8 mouse cellular contexts compared by ENCODE assay signal in the genomic region with DNA sequence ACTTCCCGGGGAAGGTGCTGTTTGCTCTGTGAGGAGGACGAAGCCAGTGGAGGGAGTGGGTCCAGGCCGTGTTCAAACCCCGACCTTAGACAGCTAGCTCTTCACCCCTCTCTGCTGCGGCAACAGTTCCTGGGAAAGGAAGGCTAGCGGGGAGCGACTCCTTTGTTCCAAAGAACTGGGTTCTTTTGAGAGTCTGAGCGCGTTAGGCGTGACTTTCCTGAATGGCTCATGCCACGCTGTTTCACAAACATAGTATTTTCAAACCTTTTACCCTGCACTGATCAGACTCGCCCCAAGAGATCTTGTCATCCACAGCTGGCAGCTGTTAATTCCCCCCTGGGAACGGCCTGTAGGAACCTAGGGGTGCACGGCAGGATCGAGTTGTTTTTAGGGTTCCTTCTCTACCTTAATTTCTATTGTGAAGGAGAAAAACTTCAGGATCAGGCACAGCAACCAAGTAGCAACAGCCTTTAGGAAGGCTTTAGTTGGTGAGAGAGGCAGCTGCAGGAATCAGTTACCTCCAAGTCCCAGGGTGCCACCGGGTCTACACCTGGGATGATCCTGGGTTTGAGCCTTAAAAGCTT. TPM values are rescaled to one million over a fixed set of nuclear protein-coding genes. Genes with fewer than 3 reads are reported as not detected.
DNase-seq lines count a peak whose midpoint lies in the region; ATAC-seq lines count a peak whose summit lies in the region.

No protein-coding gene starts in this region.

- 4% methylated on average over 16 of the region's 16 CpGs for WGBS in lung, embryonic 15.5 days
- WGBS in embryonic facial prominence, embryonic 10.5 days: under 1% methylated on average over 16 of the region's 16 CpGs
- 4% methylated on average over 16 of the region's 16 CpGs for WGBS in liver, embryonic 16.5 days (ENCODE audit: insufficient replicate concordance)

- peak overlapping the region; percentile 84 for H3K4me2 ChIP-seq in lung, embryonic 15.5 days
- peak overlapping the region; percentile 83 for H3K4me2 ChIP-seq in liver, embryonic 16.5 days (ENCODE audit: low read depth, low read length)

- intact Hi-C loops in left cerebral cortex, postnatal 4 days (cut with DNase I): no loop called here

- DNase-seq in lung, postnatal 14 days: no peak
- DNase-seq in embryonic facial prominence, embryonic 10.5 days (ENCODE audit: low spot score): no peak
- peak; percentile 23 for DNase-seq in heart, postnatal 4 days
- no peak for DNase-seq in B cell, adult 2 months
- DNase-seq in left cerebral cortex, postnatal 4 days: no peak
- DNase-seq in ovary, postnatal 14 days (ENCODE audit: low spot score): no peak

- H3K27ac ChIP-seq in lung, embryonic 15.5 days: peak overlapping the region; percentile 99
- peak overlapping the region; percentile 92 for H3K27ac ChIP-seq in embryonic facial prominence, embryonic 10.5 days (replicated peaks)
- peak overlapping the region; percentile 98 for H3K27ac ChIP-seq in liver, embryonic 16.5 days (ENCODE audit: low read length)

- H3K9ac ChIP-seq in lung, embryonic 15.5 days: peak overlapping the region; percentile 89
- H3K9ac ChIP-seq in liver, embryonic 16.5 days (ENCODE audit: low read depth, low read length): peak overlapping the region; percentile 98

- H3K4me1 ChIP-seq in lung, embryonic 15.5 days: peaks cover 13% of the 10 kb centered on the region; the same call in 1 of the 2 replicates
- H3K4me1 ChIP-seq in embryonic facial prominence, embryonic 10.5 days: peaks cover 30% of the 10 kb centered on the region
- H3K4me1 ChIP-seq in liver, embryonic 16.5 days (ENCODE audit: control insufficient read depth, low read depth, low read length): peaks cover 37% of the 10 kb centered on the region

- no peaks in the 10 kb centered on the region for H3K9me3 ChIP-seq in lung, embryonic 15.5 days
- H3K9me3 ChIP-seq in embryonic facial prominence, embryonic 10.5 days: no peaks in the 10 kb centered on the region
- H3K9me3 ChIP-seq in liver, embryonic 16.5 days (replicated peaks; ENCODE audit: control insufficient read depth, low read length): no peaks in the 10 kb centered on the region

- H3K27me3 ChIP-seq in lung, embryonic 15.5 days: no peaks in the 10 kb centered on the region
- peaks cover 30% of the 10 kb centered on the region for H3K27me3 ChIP-seq in embryonic facial prominence, embryonic 10.5 days (replicated peaks; ENCODE audit: low read depth, poor library complexity, severe bottlenecking)
- H3K27me3 ChIP-seq in liver, embryonic 16.5 days (ENCODE audit: control insufficient read depth, insufficient read depth, low read depth, low read length): no peaks in the 10 kb centered on the region

- H3K4me3 ChIP-seq in lung, embryonic 15.5 days: peak overlapping the region; percentile 78
- peak overlapping the region; percentile 90 for H3K4me3 ChIP-seq in embryonic facial prominence, embryonic 10.5 days
- peak overlapping the region; percentile 97 for H3K4me3 ChIP-seq in liver, embryonic 16.5 days (ENCODE audit: low read depth, low read length)

- peak; percentile 17; the same call in 1 of the 2 replicates for ATAC-seq in lung, embryonic 15.5 days (ENCODE audit: borderline replicate concordance, extremely low read depth, low FRiP score, low TSS enrichment)
- no peak for ATAC-seq in liver, embryonic 16.5 days (ENCODE audit: low read depth)

- peaks cover 5% of the 10 kb centered on the region; the same call in 1 of the 2 replicates for H3K36me3 ChIP-seq in lung, embryonic 15.5 days
- peaks cover 20% of the 10 kb centered on the region for H3K36me3 ChIP-seq in embryonic facial prominence, embryonic 10.5 days (replicated peaks)
- peaks cover 20% of the 10 kb centered on the region for H3K36me3 ChIP-seq in liver, embryonic 16.5 days (ENCODE audit: control insufficient read depth, insufficient read depth)

RNA-seq across cellular contexts. Expression of a gene that starts 1.3 kb away (rescaled TPM):
- 35.5 and 42.1 TPM in 2 replicates for polyA plus RNA-seq in lung, embryonic 15.5 days (2015; fragmentation: Nextera tagmentation; extraction: Ambion mirVana)
- polyA plus RNA-seq in embryonic facial prominence, embryonic 10.5 days (2016; fragmentation: Nextera tagmentation; extraction: Ambion mirVana): 33.8 and 34.5 TPM in 2 replicates
- 10 to 100 TPM; 36.9 to 38.0 TPM for total RNA-seq in heart, postnatal 4 days (2021)
- polyA plus RNA-seq in liver, embryonic 16.5 days (2015; fragmentation: Nextera tagmentation; extraction: Ambion mirVana): 46.5 and 52.1 TPM in 2 replicates
- total RNA-seq in left cerebral cortex, postnatal 4 days (2021): 10 to 100 TPM; 74.3 to 74.6 TPM

RNA-seq across cellular contexts. Expression of a gene that starts 31.8 kb away (rescaled TPM):
- not detected in 2 replicates for polyA plus RNA-seq in lung, embryonic 15.5 days (2015; fragmentation: Nextera tagmentation; extraction: Ambion mirVana)
- not detected in 2 replicates for polyA plus RNA-seq in embryonic facial prominence, embryonic 10.5 days (2016; fragmentation: Nextera tagmentation; extraction: Ambion mirVana)
- total RNA-seq in heart, postnatal 4 days (2021): not detected
- not detected in 2 replicates for polyA plus RNA-seq in liver, embryonic 16.5 days (2015; fragmentation: Nextera tagmentation; extraction: Ambion mirVana)
- total RNA-seq in left cerebral cortex, postnatal 4 days (2021): under 1 TPM; 0.28 to 0.40 TPM
